Mouse (Mus musculus): ENCODE measurements at regions not wholly inside any gene's neighbourhood (a gene's known extent, or its start where the extent isn't known, plus 50 kb on each side); places are given as distances from the start of the nearest gene placed in this dataset.

- H3K4me1 ChIP-seq, result no peaks in the 10 kb centered on the region
- WGBS, result 69% methylated on average over 2 of the region's 2 CpGs
- H3K9me3 ChIP-seq, result no peaks in the 10 kb centered on the region
- H3K27ac ChIP-seq, result no peak overlapping the region
- no peak for DNase-seq (ENCODE audit: low spot score)
- H3K4me3 ChIP-seq, result no peak overlapping the region
- H3K27me3 ChIP-seq (ENCODE audit: insufficient read depth, poor library complexity, severe bottlenecking), result no peaks in the 10 kb centered on the region
- no peaks in the 10 kb centered on the region for H3K36me3 ChIP-seq
Measured at GRCm38 (mm10) chr8:128069749-128070148, 288.7 kb upstream of the Nrp1 start.

GRCm38 (mm10) chr8:128075566-128075965, 282.8 kb upstream of the Nrp1 start:
- H3K4me1 ChIP-seq, result peaks cover 6% of the 10 kb centered on the region; the same call in 1 of the 2 replicates
- H3K27me3 ChIP-seq (ENCODE audit: insufficient read depth, poor library complexity, severe bottlenecking), result no peaks in the 10 kb centered on the region
- H3K9me3 ChIP-seq, result no peaks in the 10 kb centered on the region
- H3K36me3 ChIP-seq, result no peaks in the 10 kb centered on the region
- no peak overlapping the region for H3K4me3 ChIP-seq
- DNase-seq (ENCODE audit: low spot score), result no peak
- H3K27ac ChIP-seq, result no peak overlapping the region; the same call in 1 of the 2 replicates
- 78% methylated on average over 1 of the region's 1 CpGs for WGBS

GRCm38 (mm10) chr8:128076226-128076625, 282.2 kb upstream of the Nrp1 start:
- Histone ChIP-seq H3K36me3 (no peaks in the 10 kb centered on the region), H3K4me3 (no peak overlapping the region), H3K27me3 (ENCODE audit: insufficient read depth, poor library complexity, severe bottlenecking) (no peaks in the 10 kb centered on the region), H3K27ac (no peak overlapping the region), H3K9me3 (no peaks in the 10 kb centered on the region), H3K4me1 (peaks cover 6% of the 10 kb centered on the region; the same call in 1 of the 2 replicates)
- DNase-seq (ENCODE audit: low spot score), result no peak
- WGBS, result 87% methylated on average over 4 of the region's 4 CpGs

GRCm38 (mm10) chr8:128078740-128079139, 279.7 kb upstream of the Nrp1 start:
- no peaks in the 10 kb centered on the region for H3K27me3 ChIP-seq (ENCODE audit: insufficient read depth, poor library complexity, severe bottlenecking)
- H3K9me3 ChIP-seq, result no peaks in the 10 kb centered on the region
- no peaks in the 10 kb centered on the region for H3K36me3 ChIP-seq
- H3K4me3 ChIP-seq, result no peak overlapping the region
- no peak overlapping the region for H3K27ac ChIP-seq
- H3K4me1 ChIP-seq, result peaks cover 6% of the 10 kb centered on the region; the same call in 1 of the 2 replicates
- 84% methylated on average over 1 of the region's 1 CpGs for WGBS
- DNase-seq (ENCODE audit: low spot score), result no peak

GRCm38 (mm10) chr8:128085800-128086199, 272.6 kb upstream of the Nrp1 start:
- Histone ChIP-seq H3K27me3 (ENCODE audit: insufficient read depth, poor library complexity, severe bottlenecking) (no peaks in the 10 kb centered on the region), H3K4me1 (no peaks in the 10 kb centered on the region), H3K36me3 (no peaks in the 10 kb centered on the region), H3K4me3 (no peak overlapping the region), H3K9me3 (no peaks in the 10 kb centered on the region), H3K27ac (no peak overlapping the region)
- WGBS, result 56% methylated on average over 1 of the region's 1 CpGs
- DNase-seq (ENCODE audit: low spot score), result no peak

GRCm38 (mm10) chr8:128087500-128087899, 270.9 kb upstream of the Nrp1 start:
- WGBS, result 70% methylated on average over 1 of the region's 1 CpGs
- 0 out of 2 replicates have a peak, but pooled peaks cover 3% of the 10 kb centered on the region for H3K9me3 ChIP-seq
- no peaks in the 10 kb centered on the region for H3K27me3 ChIP-seq (ENCODE audit: insufficient read depth, poor library complexity, severe bottlenecking)
- no peak overlapping the region for H3K4me3 ChIP-seq
- no peaks in the 10 kb centered on the region for H3K4me1 ChIP-seq
- no peaks in the 10 kb centered on the region for H3K36me3 ChIP-seq
- no peak overlapping the region for H3K27ac ChIP-seq
- DNase-seq (ENCODE audit: low spot score), result no peak

GRCm38 (mm10) chr8:128092826-128093225, 265.6 kb upstream of the Nrp1 start:
- H3K9me3 ChIP-seq, result 0 out of 2 replicates have a peak, but pooled peaks cover 3% of the 10 kb centered on the region
- no peaks in the 10 kb centered on the region for H3K36me3 ChIP-seq
- no peak overlapping the region for H3K27ac ChIP-seq
- 0 out of 2 replicates have a peak, but pooled peaks cover 3% of the 10 kb centered on the region for H3K4me1 ChIP-seq
- no peaks in the 10 kb centered on the region for H3K27me3 ChIP-seq (ENCODE audit: insufficient read depth, poor library complexity, severe bottlenecking)
- DNase-seq (ENCODE audit: low spot score), result no peak
- 85% methylated on average over 7 of the region's 7 CpGs for WGBS
- H3K4me3 ChIP-seq, result no peak overlapping the region

- Histone ChIP-seq H3K27me3 (ENCODE audit: insufficient read depth, poor library complexity, severe bottlenecking) (no peaks in the 10 kb centered on the region), H3K27ac (no peak overlapping the region), H3K4me1 (peaks cover 11% of the 10 kb centered on the region), H3K4me3 (no peak overlapping the region), H3K9me3 (0 out of 2 replicates have a peak, but pooled peaks cover 3% of the 10 kb centered on the region), H3K36me3 (no peaks in the 10 kb centered on the region)
- WGBS, result 70% methylated on average over 1 of the region's 1 CpGs
- DNase-seq (ENCODE audit: low spot score), result no peak
Measured at GRCm38 (mm10) chr8:128095451-128095850, 263.0 kb upstream of the Nrp1 start.

GRCm38 (mm10) chr8:128097601-128098000, 260.8 kb upstream of the Nrp1 start:
- no peak for DNase-seq (ENCODE audit: low spot score)
- no peak overlapping the region for H3K4me3 ChIP-seq
- H3K36me3 ChIP-seq, result no peaks in the 10 kb centered on the region
- 86% methylated on average over 3 of the region's 3 CpGs for WGBS
- no peak overlapping the region for H3K27ac ChIP-seq
- no peaks in the 10 kb centered on the region for H3K9me3 ChIP-seq
- peaks cover 11% of the 10 kb centered on the region for H3K4me1 ChIP-seq
- H3K27me3 ChIP-seq (ENCODE audit: insufficient read depth, poor library complexity, severe bottlenecking), result no peaks in the 10 kb centered on the region

GRCm38 (mm10) chr8:128103380-128103779, 255.0 kb upstream of the Nrp1 start:
- Histone ChIP-seq H3K36me3 (no peaks in the 10 kb centered on the region), H3K9me3 (no peaks in the 10 kb centered on the region), H3K4me1 (peaks cover 8% of the 10 kb centered on the region), H3K27me3 (ENCODE audit: insufficient read depth, poor library complexity, severe bottlenecking) (no peaks in the 10 kb centered on the region), H3K27ac (no peak overlapping the region), H3K4me3 (no peak overlapping the region)
- WGBS, result 75% methylated on average over 1 of the region's 1 CpGs
- DNase-seq (ENCODE audit: low spot score), result no peak

GRCm38 (mm10) chr8:128106569-128106968, 251.8 kb upstream of the Nrp1 start:
- Histone ChIP-seq H3K27me3 (ENCODE audit: insufficient read depth, poor library complexity, severe bottlenecking) (no peaks in the 10 kb centered on the region), H3K4me1 (no peaks in the 10 kb centered on the region), H3K36me3 (no peaks in the 10 kb centered on the region), H3K9me3 (no peaks in the 10 kb centered on the region), H3K4me3 (no peak overlapping the region), H3K27ac (no peak overlapping the region)
- WGBS, result 88% methylated on average over 2 of the region's 2 CpGs
- no peak for DNase-seq (ENCODE audit: low spot score)

GRCm38 (mm10) chr8:128107041-128107440, 251.4 kb upstream of the Nrp1 start:
- no peak for DNase-seq (ENCODE audit: low spot score)
- Histone ChIP-seq H3K4me1 (no peaks in the 10 kb centered on the region), H3K9me3 (no peaks in the 10 kb centered on the region), H3K36me3 (no peaks in the 10 kb centered on the region), H3K27me3 (ENCODE audit: insufficient read depth, poor library complexity, severe bottlenecking) (no peaks in the 10 kb centered on the region), H3K4me3 (no peak overlapping the region), H3K27ac (no peak overlapping the region)
- 80% methylated on average over 7 of the region's 7 CpGs for WGBS

GRCm38 (mm10) chr8:128109036-128109435, 249.4 kb upstream of the Nrp1 start:
- no peak overlapping the region for H3K27ac ChIP-seq

GRCm38 (mm10) chr8:128111132-128111531, 247.3 kb upstream of the Nrp1 start:
- Histone ChIP-seq H3K27me3 (ENCODE audit: insufficient read depth, poor library complexity, severe bottlenecking) (no peaks in the 10 kb centered on the region), H3K36me3 (no peaks in the 10 kb centered on the region), H3K9me3 (no peaks in the 10 kb centered on the region), H3K27ac (no peak overlapping the region), H3K4me1 (peaks cover 23% of the 10 kb centered on the region), H3K4me3 (no peak overlapping the region)
- no peak for DNase-seq (ENCODE audit: low spot score)
- 77% methylated on average over 3 of the region's 3 CpGs for WGBS

More at GRCm38 (mm10) chr8:128109036-128109435, 249.4 kb upstream of the Nrp1 start:
- peaks cover 19% of the 10 kb centered on the region for H3K4me1 ChIP-seq
- no peaks in the 10 kb centered on the region for H3K9me3 ChIP-seq
- H3K27me3 ChIP-seq (ENCODE audit: insufficient read depth, poor library complexity, severe bottlenecking), result no peaks in the 10 kb centered on the region
- 83% methylated on average over 3 of the region's 3 CpGs for WGBS
- no peaks in the 10 kb centered on the region for H3K36me3 ChIP-seq
- no peak for DNase-seq (ENCODE audit: low spot score)
- no peak overlapping the region for H3K4me3 ChIP-seq

Measured in heart, embryonic 10.5 days (tissue).